Mouse (Mus musculus) B cell, adult 2 months (primary cell): ENCODE measurements around the gene Lgi4.
A peak's percentile ranks its signal among the peaks of the same experiment; 100 is the strongest.

Experiments used
- DNase-seq, 2 experiments: peaks; one replicate each; pipeline ENCODE4 v3.0.0; 2022

Gene Lgi4

GRCm38 (mm10) chr7:31109091-31109490 is 49.9 kb downstream of the Lgi4 start:
- DNase-seq = no peak

DNA sequence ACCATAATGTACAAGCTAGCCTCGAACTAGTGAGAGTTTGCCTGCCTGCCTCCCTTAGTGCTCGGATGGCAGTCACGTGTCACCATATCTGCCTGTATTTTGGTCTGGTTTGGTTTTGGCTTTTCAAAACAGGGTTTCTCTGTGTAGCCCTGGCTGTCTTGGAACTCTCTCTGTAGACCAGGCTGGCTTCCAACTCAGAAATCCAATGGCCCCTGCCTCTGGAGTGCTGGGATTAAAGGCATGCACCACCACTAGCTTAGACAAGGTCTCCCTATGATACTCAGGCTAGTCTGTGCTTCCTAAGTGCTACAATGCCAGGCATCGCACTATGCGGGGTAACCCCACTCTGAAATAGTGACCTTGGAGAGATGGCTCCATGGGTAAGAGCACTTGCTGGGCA is 50.7 kb downstream of the Lgi4 start:
- DNase-seq = no peak

- peak in 1 of 2 experiments; percentile 20 for DNase-seq
These were observed 51.8 kb downstream of the Lgi4 start for GRCm38 (mm10) chr7:31110861-31111385.

DNA sequence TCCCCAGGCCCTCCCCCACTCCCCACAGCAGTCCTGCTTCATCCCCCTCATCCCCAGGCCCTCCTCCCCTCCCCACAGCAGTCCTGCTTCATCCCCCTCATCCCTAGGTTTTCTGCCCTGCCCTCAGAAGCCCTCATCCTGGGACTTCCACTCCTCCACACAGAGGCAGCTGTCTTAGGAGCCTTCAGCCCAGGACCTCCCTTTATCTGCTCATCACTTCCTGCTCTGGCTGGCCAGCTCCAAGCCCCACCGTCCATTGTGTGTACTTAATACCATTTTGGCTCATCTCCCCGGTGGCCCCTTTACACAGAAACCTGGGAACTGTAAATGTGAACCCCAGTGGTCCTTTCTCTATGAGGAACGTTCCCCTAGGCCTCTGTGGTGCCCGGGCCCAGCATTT is 52.9 kb downstream of the Lgi4 start:
- DNase-seq = no peak

DNA sequence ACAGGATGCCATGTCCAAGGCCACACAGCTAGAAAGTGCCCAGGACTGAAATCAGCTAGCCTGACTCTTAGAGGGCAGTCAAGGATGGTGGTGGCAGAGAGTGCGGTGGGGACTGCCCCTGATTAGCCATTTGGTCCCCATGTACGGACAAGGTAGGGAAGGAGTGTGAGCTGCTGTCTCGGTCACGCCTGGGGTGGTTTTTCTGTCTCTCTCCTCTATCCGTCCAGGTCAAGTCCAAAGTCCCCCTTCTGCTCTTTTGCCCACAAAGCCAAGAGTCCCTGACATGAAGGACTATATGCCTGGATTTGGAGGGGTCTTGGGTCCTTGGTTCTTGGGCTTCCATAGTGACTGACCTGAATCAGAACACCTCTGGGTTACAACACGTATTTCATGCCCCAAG is 54.7 kb downstream of the Lgi4 start:
- no peak for DNase-seq

GRCm38 (mm10) chr7:31114646-31115045 is 55.5 kb downstream of the Lgi4 start:
- no peak for DNase-seq

DNA sequence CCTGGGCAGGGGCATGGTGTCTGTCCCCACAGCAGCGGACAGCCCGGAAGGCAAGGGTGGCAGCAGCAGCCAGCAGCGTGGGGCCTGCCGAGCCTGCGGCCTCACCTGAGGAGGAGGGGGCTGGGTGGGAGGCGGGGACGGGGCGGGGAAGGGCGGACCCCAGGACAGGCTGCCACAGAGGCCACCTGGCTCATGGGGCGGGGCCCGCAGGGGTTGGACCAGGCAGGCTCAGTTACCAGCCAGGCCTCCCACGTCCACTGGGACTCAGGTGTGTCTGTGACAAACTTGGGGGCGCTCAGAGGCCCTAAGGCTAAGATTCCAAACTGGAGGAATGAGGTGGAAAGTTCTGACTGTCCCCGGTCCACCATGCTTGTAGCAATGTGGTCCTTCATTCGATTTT is 56.0 kb downstream of the Lgi4 start, which contains the start of gene Hpn:
Gene Hpn (minus strand): TSS at position 109 of the 400 bp plus-strand sequence.
- DNase-seq = no peak

DNA sequence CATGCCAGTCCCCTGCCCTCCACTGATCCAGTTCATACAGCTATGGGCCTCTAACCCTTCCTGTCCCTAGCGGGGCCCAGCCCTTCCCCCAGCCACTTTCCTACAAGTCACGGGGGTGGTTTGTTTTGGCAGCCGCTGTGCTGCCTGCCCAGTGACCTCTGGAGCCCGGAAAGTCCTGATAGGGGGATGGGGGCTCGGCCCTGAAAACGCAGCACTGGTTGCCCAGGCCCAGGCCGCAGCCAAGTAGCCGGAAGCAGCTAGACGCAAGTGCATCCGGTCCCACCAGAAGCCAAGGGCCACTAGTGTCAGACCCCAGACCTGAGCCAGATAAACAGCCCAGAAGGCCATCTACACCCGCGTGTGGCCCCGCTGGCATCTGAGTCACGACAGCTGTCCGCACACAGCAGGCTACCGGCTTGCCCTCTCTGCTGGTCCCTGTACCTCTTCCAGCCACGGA is 56.5 kb downstream of the Lgi4 start:
- DNase-seq = no peak

- no peak for DNase-seq
These were observed 57.6 kb downstream of the Lgi4 start for GRCm38 (mm10) chr7:31116721-31117145.

DNA sequence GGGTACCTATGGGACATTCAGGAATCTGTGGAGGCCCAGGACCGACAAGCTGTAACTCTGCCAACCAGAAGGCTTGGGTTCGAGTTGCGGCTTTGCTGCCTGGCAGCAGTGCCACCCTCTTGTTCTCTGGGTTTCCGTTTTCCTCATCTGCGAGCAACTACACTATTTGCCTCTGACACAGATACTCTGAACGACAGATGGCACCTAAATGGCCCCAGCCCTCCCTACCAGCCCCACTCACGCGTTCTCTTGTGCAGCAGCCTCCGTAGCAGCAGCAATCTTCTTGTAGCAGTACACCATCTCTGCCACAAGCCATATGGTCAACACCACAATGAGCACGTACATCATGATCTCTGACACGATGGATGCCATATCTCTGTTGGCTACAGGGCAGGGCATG is 58.3 kb downstream of the Lgi4 start:
- DNase-seq = no peak

GRCm38 (mm10) chr7:31118486-31118885 is 59.3 kb downstream of the Lgi4 start:
- DNase-seq = no peak

DNA sequence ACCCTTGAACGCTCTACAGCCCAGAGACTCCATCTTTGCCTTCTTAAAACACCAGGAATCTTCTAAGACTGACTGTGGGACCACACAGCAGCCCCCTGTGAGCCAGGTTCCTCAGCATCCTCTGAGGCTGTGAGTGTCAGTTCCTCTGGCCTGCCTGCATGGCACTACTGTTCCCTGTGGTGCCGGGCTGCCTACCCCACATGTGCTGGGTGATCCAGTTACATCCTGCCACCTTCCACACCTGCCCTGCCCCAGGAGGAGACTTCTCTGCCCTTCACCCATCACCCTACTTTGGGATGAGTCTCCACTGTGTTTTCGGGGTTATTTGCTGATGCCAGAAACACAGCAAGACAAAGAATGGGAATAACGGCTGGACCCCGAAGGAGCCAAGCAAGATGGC is 60.4 kb downstream of the Lgi4 start:
- DNase-seq = no peak
